Mouse (Mus musculus) kidney, embryonic 14.5 days (tissue): Measurements from ENCODE around the gene Stat1. TPM values are rescaled to one million over a fixed set of nuclear protein-coding genes. Genes with fewer than 3 reads are reported as not detected.

Experiments
- ATAC-seq: fragments of 200-750 bp; cut with Nextera tagmentation; 2 replicates; pipeline ENCODE4 v1.8.0; 2017; ENCODE audit warnings: moderate number of reproducible peaks, mild to moderate bottlenecking, moderate TSS enrichment, moderate library complexity; ENCODE audit not compliant: low FRiP score, low TSS enrichment
- H3K27ac ChIP-seq: fragments of 300-500 bp; sonication (generic); 2 replicates; pipeline ENCODE4 v1.5.1; 2014; ENCODE audit warnings: low read depth, mild to moderate bottlenecking, low read length, moderate library complexity, mixed read lengths
- H3K27me3 ChIP-seq: fragments of 300-500 bp; sonication (generic); 2 replicates; pipeline ENCODE4 v1.6.1; 2014; ENCODE audit warnings: mild to moderate bottlenecking, low read length; ENCODE audit not compliant: control insufficient read depth, insufficient read depth
- H3K36me3 ChIP-seq: fragments of 300-500 bp; sonication (generic); 2 replicates; pipeline ENCODE4 v1.6.1; 2014; ENCODE audit warnings: low read length, mixed read lengths; ENCODE audit not compliant: control insufficient read depth, insufficient read depth
- H3K4me1 ChIP-seq: fragments of 300-500 bp; sonication (generic); 2 replicates; pipeline ENCODE4 v1.6.1; 2014; ENCODE audit warnings: low read length, mixed read lengths; ENCODE audit not compliant: control insufficient read depth, insufficient read depth
- H3K4me2 ChIP-seq: fragments of 300-500 bp; sonication (generic); replicated peaks from 2 replicates; pipeline ENCODE4 v1.6.1; 2014; ENCODE audit warnings: low read depth, mild to moderate bottlenecking, low read length
- H3K4me3 ChIP-seq: fragments of 300-500 bp; sonication (generic); 2 replicates; pipeline ENCODE4 v1.5.1; 2014; ENCODE audit warnings: mild to moderate bottlenecking, low read length
- H3K9ac ChIP-seq: fragments of 300-500 bp; sonication (generic); 2 replicates; pipeline ENCODE4 v1.6.1; 2014; ENCODE audit warnings: low read depth, mild to moderate bottlenecking, low read length, moderate library complexity
- H3K9me3 ChIP-seq: fragments of 300-500 bp; sonication (generic); 2 replicates; pipeline ENCODE4 v1.6.1; 2016; ENCODE audit warnings: low read length; ENCODE audit not compliant: control insufficient read depth
- WGBS: fragments of 180-500 bp; shearing (Covaris S2); extraction: QIAGEN DNeasy Blood & Tissue Kit; methylation state at CpG from one replicate; pipeline ENCODE4 v1.1.7; 2014; 5-methylcytosine and 5-hydroxymethylcytosine counted together
- polyA plus RNA-seq: library from polyadenylated mRNA; unstranded; fragments of >200 nt; fragmentation: Nextera tagmentation; extraction: Ambion mirVana; gene quantifications from 2 replicates; pipeline ENCODE4 v1.2.1, GENCODE M21; 2014

Stat1 gene
- polyA plus RNA-seq, 1 experiment from 2014 or later, result 20.0 TPM

GRCm38 (mm10) chr1:52107206-52107605, 12.0 kb upstream of the Stat1 start:
- no peak overlapping the region for H3K4me3 ChIP-seq
- no peaks in the 10 kb centered on the region for H3K27me3 ChIP-seq
- no peaks in the 10 kb centered on the region for H3K36me3 ChIP-seq
- H3K9me3 ChIP-seq, result no peaks in the 10 kb centered on the region
- no peak for ATAC-seq
- no peak overlapping the region for H3K4me2 ChIP-seq
- H3K4me1 ChIP-seq, result no peaks in the 10 kb centered on the region
- no peak overlapping the region for H3K27ac ChIP-seq
- WGBS, result 78% methylated on average over 11 of the region's 11 CpGs
- no peak overlapping the region for H3K9ac ChIP-seq

GRCm38 (mm10) chr1:52111217-52111616, 8.0 kb upstream of the Stat1 start:
- Histone ChIP-seq H3K27me3 (no peaks in the 10 kb centered on the region), H3K9ac (no peak overlapping the region), H3K9me3 (no peaks in the 10 kb centered on the region), H3K4me1 (0 out of 2 replicates have a peak, but pooled peaks cover 5% of the 10 kb centered on the region), H3K4me3 (no peak overlapping the region), H3K36me3 (no peaks in the 10 kb centered on the region), H3K4me2 (no peak overlapping the region), H3K27ac (no peak overlapping the region)
- 76% methylated on average over 3 of the region's 3 CpGs for WGBS
- ATAC-seq, result no peak

DNA sequence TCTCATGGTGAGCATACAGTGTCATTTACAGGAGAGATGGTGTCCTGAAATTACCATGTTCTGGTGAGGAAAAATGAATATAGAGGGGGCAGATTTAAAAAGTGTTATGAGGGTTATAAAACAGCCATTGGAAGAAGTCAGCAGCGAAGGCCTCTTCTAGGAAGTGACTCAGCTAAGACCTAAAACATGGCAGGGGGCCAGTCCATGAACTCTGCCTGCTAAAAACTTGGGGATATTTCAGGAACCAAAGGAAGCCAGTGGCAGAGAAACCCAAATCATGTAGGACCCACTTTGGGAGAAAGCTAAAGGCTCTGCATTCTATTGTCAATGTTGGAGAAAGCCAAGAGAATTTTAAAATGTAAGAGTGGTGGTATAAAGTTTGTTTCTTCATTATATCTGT, 6.9 kb upstream of the Stat1 start:
- WGBS, result 84% methylated on average over 1 of the region's 1 CpGs
- ATAC-seq, result no peak
- no peaks in the 10 kb centered on the region for H3K27me3 ChIP-seq

DNA sequence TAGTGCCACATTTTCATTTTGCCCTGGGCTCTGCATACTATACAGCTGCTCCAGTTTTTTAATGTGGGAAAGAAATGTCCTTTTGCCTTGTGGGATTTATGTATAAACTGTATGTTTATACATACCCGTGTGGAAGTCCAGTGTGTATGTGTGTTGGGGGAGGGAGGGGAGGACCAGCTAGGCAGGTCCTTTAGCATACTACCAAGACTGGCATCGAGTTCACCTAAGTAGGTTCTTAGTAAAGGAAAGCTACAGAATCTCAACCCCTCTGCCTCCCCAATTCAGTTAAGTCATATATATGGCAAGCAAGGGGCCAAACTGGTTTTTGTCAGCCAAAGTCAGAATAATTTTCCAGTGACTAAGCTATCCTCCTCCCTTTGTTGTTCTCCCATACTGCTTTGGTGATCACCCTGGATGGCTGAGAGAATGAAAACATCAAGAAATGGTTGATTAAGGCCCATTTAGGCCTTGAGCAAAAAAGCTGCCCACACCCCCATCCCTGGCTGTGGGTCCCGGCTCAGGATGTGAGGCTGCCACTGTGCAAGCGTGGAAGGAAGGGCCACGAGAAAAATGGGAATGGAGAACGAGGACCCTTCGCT, 6.1 kb upstream of the Stat1 start:
- H3K27ac ChIP-seq, result no peak overlapping the region
- WGBS, result 26% methylated on average over 7 of the region's 7 CpGs
- peak overlapping the region; percentile 51 for H3K4me2 ChIP-seq
- H3K36me3 ChIP-seq, result no peaks in the 10 kb centered on the region
- no peaks in the 10 kb centered on the region for H3K9me3 ChIP-seq
- peak overlapping the region; percentile 53; the same call in 1 of the 2 replicates for H3K9ac ChIP-seq
- H3K4me1 ChIP-seq, result 0 out of 2 replicates have a peak, but pooled peaks cover 5% of the 10 kb centered on the region
- H3K4me3 ChIP-seq, result peak overlapping the region; percentile 33
- no peaks in the 10 kb centered on the region for H3K27me3 ChIP-seq
- ATAC-seq, result peak; percentile 32

More for the DNA sequence above, 6.9 kb upstream of the Stat1 start:
- Histone ChIP-seq H3K4me3 (no peak overlapping the region), H3K4me2 (no peak overlapping the region), H3K9me3 (no peaks in the 10 kb centered on the region), H3K4me1 (0 out of 2 replicates have a peak, but pooled peaks cover 5% of the 10 kb centered on the region), H3K36me3 (no peaks in the 10 kb centered on the region), H3K9ac (no peak overlapping the region), H3K27ac (no peak overlapping the region)

DNA sequence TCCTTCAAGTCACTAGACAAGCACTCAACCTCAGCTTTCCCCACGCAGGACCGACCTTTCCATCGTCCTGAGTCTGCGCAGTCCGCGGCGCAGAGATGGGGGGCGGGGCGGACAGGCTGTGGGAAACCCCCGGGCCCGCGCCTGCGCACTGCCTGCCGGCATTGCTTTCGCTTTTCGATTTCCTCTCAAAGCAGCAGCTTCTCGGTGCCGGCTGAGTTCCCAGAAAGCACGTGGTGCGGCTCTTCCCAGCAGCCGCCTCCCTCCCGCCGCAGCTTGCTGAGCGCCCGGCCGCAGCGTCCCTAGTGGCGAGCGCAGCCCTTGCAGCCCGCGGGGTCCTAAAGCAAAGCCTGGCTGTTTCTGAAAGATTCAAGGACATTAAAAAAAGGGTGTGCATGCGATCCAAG, 5.6 kb upstream of the Stat1 start:
- Histone ChIP-seq H3K36me3 (no peaks in the 10 kb centered on the region), H3K9me3 (no peaks in the 10 kb centered on the region), H3K27ac (no peak overlapping the region), H3K4me2 (peak overlapping the region; percentile 51), H3K9ac (peak overlapping the region; percentile 53; the same call in 1 of the 2 replicates), H3K27me3 (no peaks in the 10 kb centered on the region), H3K4me3 (peak overlapping the region; percentile 33), H3K4me1 (0 out of 2 replicates have a peak, but pooled peaks cover 5% of the 10 kb centered on the region)
- peak; percentile 98 for ATAC-seq
- under 1% methylated on average over 32 of the region's 32 CpGs for WGBS

DNA sequence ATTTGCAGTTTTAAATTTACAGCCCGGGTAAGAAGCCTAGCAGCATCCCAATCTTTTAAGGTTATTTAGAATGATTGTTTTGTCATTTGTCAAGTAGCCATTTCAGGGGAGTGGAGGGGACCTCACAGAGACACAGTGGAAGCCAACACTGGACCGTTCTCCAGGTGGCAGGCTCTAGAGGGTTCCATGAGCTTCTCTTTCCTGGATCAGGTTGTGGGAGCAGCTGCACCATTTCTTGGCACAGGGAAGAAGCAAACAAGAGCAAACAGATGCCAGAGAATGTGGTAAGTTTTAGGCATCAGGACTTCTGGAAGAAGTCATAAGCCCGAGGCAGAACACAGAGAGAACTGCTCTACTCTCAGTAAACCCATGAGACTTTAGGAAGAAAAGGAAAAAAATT, 2.8 kb upstream of the Stat1 start:
- WGBS, result 84% methylated on average over 3 of the region's 3 CpGs
- H3K27ac ChIP-seq, result no peak overlapping the region
- H3K4me2 ChIP-seq, result no peak overlapping the region
- no peaks in the 10 kb centered on the region for H3K36me3 ChIP-seq
- H3K9me3 ChIP-seq, result no peaks in the 10 kb centered on the region
- H3K9ac ChIP-seq, result no peak overlapping the region
- ATAC-seq, result no peak
- no peaks in the 10 kb centered on the region for H3K27me3 ChIP-seq
- H3K4me3 ChIP-seq, result no peak overlapping the region
- 0 out of 2 replicates have a peak, but pooled peaks cover 5% of the 10 kb centered on the region for H3K4me1 ChIP-seq

DNA sequence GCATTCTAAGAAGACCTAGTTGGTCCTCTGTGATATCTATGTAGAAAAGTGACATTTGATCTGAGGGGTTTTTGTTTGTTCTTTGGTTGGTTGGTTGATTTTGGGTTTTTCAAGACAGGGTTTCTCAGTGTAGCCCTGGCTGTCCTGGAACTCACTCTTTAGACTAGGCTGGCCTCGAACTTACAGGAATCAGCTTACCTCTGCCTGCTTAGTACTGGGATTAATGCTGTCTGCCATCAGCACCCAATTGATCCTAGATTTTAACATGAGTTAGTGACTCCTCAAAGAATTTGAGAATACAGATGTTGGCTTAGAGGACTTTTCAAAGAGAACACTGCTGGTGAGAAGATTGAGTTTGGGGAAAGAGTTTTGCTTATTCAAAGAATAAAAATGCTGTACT, 1.5 kb upstream of the Stat1 start:
- no peak overlapping the region for H3K9ac ChIP-seq
- no peak overlapping the region for H3K4me3 ChIP-seq
- no peak overlapping the region for H3K27ac ChIP-seq
- 0 out of 2 replicates have a peak, but pooled peaks cover 5% of the 10 kb centered on the region for H3K4me1 ChIP-seq
- no peak overlapping the region for H3K4me2 ChIP-seq
- no peak for ATAC-seq
- H3K27me3 ChIP-seq, result no peaks in the 10 kb centered on the region
- no peaks in the 10 kb centered on the region for H3K9me3 ChIP-seq
- no peaks in the 10 kb centered on the region for H3K36me3 ChIP-seq
- 97% methylated on average over 1 of the region's 1 CpGs for WGBS

DNA sequence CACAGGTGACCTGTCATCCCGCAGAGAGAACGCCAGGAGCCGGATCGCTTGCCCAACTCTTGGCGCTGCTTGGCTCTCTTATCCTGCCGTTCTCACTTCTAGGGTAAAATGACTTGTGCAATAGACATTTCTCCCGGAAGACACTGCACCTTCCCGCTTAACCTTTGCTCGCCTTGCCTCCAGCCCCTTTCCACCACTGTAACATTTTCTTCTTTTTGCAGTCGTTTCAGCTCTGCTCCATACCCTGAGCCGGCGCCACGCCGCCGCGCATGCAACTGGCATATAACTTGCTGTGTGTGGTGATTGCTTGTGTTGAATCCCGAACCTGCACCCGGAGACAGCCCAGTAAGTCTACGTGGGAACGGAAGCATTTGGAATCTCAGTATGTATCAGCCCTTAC, 451 bp downstream of the Stat1 start:
- H3K9ac ChIP-seq, result peak overlapping the region; percentile 61
- H3K4me3 ChIP-seq, result peak overlapping the region; percentile 78
- 1% methylated on average over 20 of the region's 20 CpGs for WGBS
- H3K4me1 ChIP-seq, result no peaks in the 10 kb centered on the region
- no peaks in the 10 kb centered on the region for H3K9me3 ChIP-seq
- H3K36me3 ChIP-seq, result no peaks in the 10 kb centered on the region; the same call in 1 of the 2 replicates
- H3K4me2 ChIP-seq, result peak overlapping the region; percentile 85
- no peak overlapping the region for H3K27ac ChIP-seq
- no peaks in the 10 kb centered on the region for H3K27me3 ChIP-seq
- peak; percentile 33; the same call in 1 of the 2 replicates for ATAC-seq

GRCm38 (mm10) chr1:52120191-52120590, 951 bp downstream of the Stat1 start:
- Histone ChIP-seq H3K9ac (peak overlapping the region; percentile 61), H3K9me3 (no peaks in the 10 kb centered on the region), H3K36me3 (no peaks in the 10 kb centered on the region; the same call in 1 of the 2 replicates), H3K4me3 (peak overlapping the region; percentile 78), H3K4me2 (peak overlapping the region; percentile 85), H3K4me1 (no peaks in the 10 kb centered on the region), H3K27ac (no peak overlapping the region), H3K27me3 (no peaks in the 10 kb centered on the region)
- 25% methylated on average over 10 of the region's 10 CpGs for WGBS
- no peak for ATAC-seq
